Mouse (Mus musculus) monocyte, adult 59 days (primary cell): Measurements from ENCODE around the gene Asb4. TPM values are rescaled to one million over a fixed set of nuclear protein-coding genes. Genes with fewer than 3 reads are reported as not detected.

Experiments used
- total RNA-seq, 2 experiments: library from RNA; stranded (reverse); gene quantifications; one replicate each; pipeline ENCODE4 v1.2.4; 2023

Asb4 gene
- under 1 TPM; 0.61 to 0.63 TPM for total RNA-seq

GRCm38 (mm10) chr6:5383336-5384177 is at the start of gene Asb4:
Gene Asb4, plus strand, starts transcription at chr6:5383386.

Other genes starting within 250 kb of the Asb4 start
- gene Pon1, start 189.4 kb upstream of the Asb4 start, total RNA-seq: not detected
- 10 to 100 TPM in 1 of 2 experiments, 1 to 10 TPM in 1; 9.1 to 11.1 TPM for gene Pon3, start 127.1 kb upstream of the Asb4 start, total RNA-seq
- 10 to 100 TPM; 44.3 to 48.0 TPM for gene Pon2, start 84.9 kb upstream of the Asb4 start, total RNA-seq
- 10 to 100 TPM in 1 of 2 experiments, 1 to 10 TPM in 1; 7.5 to 11.3 TPM for gene Pdk4, start 112.9 kb downstream of the Asb4 start, total RNA-seq